Mouse (Mus musculus) left cerebral cortex, adult 9 months (tissue): Measurements from ENCODE around the gene BC029722.

Source experiments
- DNase-seq, 2 experiments: peaks; one replicate each; pipeline ENCODE4 v3.0.0; 2022; ENCODE audit warnings: low spot score in 2 of 2

The BC029722 gene

DNA sequence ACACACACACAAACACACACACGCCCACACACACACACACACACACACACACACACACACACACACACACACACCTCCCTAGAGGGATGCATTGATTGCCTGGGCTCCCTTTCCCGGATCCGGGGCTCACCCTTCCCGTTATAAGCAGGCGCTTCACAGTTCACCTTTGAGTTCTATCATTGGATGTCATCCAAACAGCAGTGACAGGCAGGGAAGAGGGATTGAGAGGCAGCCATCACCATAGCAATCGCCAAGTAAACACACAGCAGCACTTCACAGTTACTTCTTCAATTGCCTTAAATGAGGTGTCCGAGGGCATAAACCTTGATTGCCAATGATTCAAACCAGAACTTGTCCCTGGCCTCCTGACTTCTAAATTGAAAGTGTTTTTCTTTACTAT, 40.2 kb downstream of the BC029722 start:
- DNase-seq = no peak

DNA sequence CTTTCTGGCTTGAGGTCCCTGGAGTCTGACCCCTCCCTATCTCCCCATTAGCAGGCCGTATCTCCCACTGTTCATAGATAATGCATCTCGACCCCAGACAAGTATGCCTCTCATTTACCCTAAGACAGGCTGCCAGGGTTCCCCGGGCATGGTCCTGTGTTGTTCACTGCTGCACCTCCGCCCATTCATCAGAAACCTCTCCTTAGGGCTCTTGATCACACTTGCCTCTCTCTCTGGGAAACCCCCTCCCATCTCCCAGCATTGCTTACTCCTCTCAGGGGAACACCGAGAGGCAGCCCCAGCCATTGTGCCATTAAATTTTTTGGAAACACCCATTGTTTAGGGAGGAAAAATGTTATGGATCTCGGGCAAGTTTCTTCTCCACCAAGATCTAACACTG, 41.2 kb downstream of the BC029722 start:
- no peak for DNase-seq

DNA sequence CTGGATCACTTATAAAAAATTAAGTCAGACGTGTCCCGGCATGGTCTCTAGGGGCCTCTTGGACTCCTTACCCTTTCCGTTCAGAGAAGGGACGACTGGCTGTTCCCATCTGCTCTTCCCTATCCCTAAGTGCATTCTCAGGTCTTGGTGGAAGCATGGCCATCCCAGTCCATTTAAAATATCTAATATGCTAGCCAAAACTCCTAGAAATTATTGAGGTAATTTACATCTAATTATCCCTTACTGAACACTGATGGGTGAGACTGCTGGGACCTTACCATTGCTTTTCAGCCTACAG, 41.6 kb downstream of the BC029722 start:
- no peak for DNase-seq

DNA sequence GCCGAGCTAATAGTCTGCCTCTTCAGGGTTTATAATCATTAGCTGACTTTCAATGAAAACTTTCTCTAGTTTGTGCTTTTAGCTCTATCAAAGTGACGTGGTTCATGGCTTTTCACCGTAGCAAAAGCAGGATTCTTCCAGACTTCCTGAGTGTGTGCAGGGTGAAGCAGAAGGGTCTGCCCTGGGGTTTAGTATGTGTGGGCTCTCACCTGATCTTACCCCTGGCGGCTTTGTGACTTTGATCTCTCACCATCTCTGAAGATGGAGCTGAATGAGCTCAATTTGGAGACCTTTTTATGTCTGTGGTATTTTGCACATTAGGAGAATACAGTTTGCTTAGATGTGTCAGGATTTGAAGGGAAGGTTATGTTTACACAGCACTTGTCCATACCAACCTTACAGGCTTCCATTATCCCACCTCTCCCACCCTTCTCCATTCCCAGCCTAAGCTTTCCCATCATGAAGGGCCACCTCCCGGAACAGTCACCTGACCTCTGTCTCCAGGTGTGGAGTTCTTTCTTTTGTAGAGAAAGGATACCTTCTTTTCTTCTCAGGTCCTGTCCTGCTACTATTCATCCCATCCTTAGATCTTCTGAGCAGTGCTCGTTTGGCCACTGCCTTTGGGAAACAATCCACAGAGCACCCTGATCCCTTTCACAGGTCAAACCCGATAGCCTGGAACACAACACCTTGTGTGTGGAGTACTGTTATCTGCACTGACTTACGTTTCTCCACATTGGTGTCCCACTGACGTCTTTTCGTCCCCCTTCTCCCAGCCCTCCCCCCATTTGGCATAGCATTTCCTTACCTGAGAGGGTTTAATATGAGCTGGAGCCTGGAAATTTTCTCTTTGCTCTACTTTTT, 42.2 kb downstream of the BC029722 start:
- no peak for DNase-seq

DNA sequence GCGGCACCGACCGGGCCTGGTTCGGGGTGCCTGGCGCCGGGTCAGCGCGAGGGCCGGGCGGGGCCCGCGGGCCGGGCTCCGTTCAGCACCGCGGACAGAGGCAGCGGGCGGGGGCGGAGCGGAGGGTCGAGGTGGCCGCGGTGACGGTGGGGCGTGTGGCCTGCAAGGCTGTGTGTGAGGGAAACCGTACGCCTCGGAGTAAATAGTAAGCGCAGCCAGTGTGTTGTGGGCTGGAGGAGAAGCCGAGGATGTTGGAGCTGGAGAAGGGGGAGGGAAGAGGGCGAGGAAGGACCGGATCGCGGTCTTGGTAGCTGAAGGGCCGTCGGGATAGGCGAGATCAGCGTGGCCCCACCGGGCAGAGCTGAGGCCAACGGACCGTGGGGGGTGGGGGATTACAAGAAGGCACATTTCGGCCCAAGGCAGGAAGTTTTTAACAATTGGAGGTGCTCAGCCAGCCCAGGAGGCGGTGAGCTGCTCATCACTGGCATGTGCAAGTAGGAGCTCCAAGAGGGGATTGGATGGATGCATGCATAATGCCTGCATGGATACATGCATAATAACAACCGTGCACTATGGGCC, 43.5 kb downstream of the BC029722 start:
- DNase-seq = peak in 1 of 2 experiments; percentile 48

DNA sequence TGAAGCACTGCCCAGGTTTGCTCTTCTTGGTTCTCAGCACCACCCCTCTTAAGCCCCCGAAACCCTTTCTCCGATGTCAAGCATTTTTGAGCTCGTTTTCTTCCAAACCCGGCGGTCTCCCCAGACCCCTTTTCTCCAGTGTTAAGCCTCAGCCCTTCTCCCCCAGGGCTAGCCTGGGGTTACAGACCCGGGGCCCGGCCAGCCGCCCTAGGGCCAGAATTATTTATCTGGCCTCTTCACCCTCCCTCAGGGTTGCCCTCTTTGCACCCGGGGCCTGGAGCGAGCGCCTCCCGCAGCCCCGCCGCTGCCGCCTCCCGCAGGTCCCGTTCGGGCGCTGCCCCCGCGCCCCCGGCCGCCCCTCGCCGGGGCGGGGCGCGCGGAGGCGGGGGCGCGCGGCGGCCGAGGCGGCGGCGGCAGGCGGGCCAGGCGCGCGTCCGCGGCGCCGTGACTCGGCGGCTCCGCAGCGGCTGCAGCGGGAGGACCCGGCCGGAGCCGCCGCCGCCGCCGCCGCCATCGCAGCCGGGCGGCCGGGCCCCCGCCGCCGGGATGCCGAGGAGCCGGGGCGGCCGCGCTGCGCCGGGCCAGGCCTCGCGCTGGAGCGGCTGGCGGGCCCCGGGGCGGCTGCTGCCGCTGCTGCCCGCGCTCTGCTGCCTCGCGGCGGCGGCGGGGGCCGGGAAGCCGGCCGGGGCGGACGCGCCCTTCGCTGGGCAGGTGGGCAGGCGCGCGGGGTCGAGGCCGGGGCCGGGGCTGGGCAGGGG, 44.1 kb downstream of the BC029722 start, which contains the start of gene Mmp24:
Mmp24 (plus strand) TSS at position 416 of the 758 bp plus-strand sequence.
- no peak for DNase-seq

DNA sequence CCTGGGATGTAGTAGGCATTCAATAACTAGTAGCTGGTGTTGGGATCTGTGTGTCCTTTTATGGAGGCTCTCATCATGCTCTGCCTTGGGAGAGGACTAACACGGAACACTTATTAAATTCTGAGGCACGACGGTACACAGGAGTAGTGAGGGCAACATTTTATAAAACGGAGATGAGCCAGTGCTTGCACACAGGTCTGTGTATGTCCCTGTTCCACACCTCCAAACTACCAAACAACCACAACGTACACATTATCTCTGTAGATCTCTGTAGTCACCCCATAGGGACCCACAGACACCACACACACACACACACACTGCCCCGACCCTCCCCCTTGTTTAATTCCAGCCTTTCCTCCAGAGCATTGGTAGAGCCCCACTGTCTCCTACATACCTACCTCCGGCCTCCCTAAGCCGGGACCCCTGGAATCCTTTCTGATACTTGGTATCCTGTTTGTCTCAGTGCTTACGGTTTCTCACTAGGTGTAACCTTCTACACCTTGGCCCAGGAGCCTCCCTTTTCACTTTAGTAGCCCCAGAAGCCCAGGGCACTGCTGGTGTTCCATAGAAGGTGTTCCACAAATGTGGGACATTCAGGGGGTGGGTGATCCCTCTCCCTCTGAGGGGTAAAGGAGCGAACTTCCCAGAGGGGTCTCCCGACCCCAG, 44.8 kb downstream of the BC029722 start:
- DNase-seq = no peak

DNA sequence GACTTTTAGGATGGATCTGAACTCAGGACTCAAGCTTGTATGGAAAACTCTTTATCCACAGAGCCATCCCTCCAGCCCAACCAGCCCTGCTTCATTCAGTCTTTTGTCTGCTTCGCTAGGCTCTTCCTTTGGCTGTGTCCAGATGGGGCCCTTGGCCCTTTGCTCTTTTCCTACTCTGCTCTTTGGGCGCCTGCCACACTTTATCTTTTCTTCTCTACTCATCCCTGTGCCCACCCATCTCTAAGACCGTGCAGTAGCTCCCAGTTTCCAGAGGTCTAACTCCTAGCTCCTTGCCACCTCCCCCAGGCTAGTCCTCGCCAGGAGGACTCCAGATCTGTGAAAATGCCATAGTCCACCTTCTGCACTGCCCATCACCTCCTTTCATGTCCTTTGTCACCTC, 45.6 kb downstream of the BC029722 start:
- DNase-seq = no peak
